Mouse (Mus musculus): ENCODE data around the gene AK157302. TPM values are rescaled to one million over a fixed set of nuclear protein-coding genes. Genes with fewer than 3 reads are reported as not detected.
"Not testable (repeated sequence)": the region's sequence is repeated elsewhere in the genome, so short reads cannot be mapped to it uniquely, and the experiment has no call there.

Gene AK157302
- polyA plus RNA-seq, 1 experiment from 2014 or later = 0.24 TPM

DNA sequence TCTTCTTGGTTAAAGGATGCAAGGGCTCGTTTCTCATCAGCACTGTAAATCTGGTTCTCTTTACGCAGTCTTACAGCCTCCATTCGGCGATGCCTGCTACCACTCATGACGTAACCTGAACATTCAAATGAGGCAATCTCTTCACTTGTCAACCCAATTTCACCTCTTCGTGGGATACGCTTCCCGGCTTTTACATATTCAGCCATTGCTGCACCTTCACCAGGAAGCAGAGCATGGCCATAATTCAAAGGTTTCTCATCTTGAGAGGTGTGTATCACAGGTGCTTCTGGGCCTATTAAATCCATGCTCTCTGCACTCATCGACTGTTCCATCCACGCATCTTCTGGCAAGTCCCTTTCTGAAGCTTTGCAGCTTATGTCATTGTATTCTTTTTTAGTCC, 27.7 kb upstream of the AK157302 start:
- Histone ChIP-seq H3K4me3 (ENCODE audit: low read depth, low read length) (no peak overlapping the region), H3K27me3 (ENCODE audit: control insufficient read depth, insufficient read depth, low read length) (no peaks in the 10 kb centered on the region), H3K9ac (ENCODE audit: low read length) (no peak overlapping the region), H3K4me2 (ENCODE audit: low read depth, severe bottlenecking) (no peak overlapping the region), H3K36me3 (ENCODE audit: control insufficient read depth, insufficient read depth, low read length) (no peaks in the 10 kb centered on the region), H3K9me3 (ENCODE audit: control insufficient read depth, low read length) (no peaks in the 10 kb centered on the region), H3K4me1 (ENCODE audit: control insufficient read depth, insufficient read depth, low read length) (no peaks in the 10 kb centered on the region), H3K27ac (replicated peaks; ENCODE audit: low read depth, low read length) (no peak overlapping the region)
- 78% methylated on average over 10 of the region's 10 CpGs for WGBS
- ATAC-seq (ENCODE audit: insufficient number of reproducible peaks, low FRiP score, low TSS enrichment, low read depth) = no peak
- no peak for DNase-seq (ENCODE audit: low spot score)

DNA sequence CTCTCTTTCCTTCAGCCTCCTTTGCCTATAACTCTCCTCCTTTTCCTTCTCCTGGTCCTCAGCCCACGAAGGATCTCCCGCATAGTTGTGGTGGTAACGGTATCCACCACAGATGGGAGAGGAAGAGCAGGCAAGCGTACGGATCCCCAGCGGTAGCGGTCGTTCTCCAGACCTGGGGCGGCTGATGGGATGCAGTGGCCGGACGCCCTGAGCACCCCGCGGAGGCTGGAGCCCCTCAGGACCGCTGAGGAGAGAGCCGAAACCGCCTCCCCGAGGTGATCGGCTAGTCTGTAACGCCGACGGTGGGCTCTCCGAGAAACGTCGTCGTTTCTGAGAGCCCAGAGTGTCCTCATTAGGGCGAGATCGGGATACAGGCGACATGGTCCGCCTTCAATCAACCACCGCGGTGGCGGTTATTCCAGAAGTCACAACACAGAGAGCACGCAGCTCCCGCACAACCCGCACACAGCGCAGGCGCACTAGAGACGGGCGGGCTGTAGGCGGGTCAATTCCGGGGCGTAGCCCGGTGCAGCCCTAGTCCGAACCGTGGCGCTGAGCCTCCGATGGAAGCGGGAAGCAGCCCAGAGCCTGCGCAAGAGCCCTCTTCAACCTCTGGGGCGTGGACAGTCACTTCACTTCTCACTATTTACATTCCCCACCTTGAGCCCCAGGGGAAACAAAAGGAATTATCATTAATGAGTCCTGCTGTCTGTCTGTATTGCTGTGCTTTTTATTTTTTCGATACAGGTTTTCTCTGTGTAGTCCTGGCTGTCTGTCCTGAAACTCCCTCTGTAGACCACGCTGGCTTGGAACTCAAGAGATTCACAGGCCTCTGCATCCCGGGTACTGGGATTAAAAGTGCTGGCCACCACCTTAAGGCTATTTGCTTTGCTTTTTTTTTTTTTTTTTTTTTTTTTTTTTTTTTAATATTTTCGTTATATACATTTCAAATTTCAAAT, 26.7 kb upstream of the AK157302 start, which contains the start of gene Nkapl:
TSS of gene Nkapl (minus strand) at position 449 of the 959 bp plus-strand sequence.
- Histone ChIP-seq H3K27me3 (ENCODE audit: control insufficient read depth, insufficient read depth, low read length) (no peaks in the 10 kb centered on the region), H3K36me3 (ENCODE audit: control insufficient read depth, insufficient read depth, low read length) (no peaks in the 10 kb centered on the region), H3K4me2 (ENCODE audit: low read depth, severe bottlenecking) (peak within 1 kb of the TSS; percentile 88), H3K4me1 (ENCODE audit: control insufficient read depth, insufficient read depth, low read length) (no peaks in the 10 kb centered on the region), H3K9ac (ENCODE audit: low read length) (peak within 1 kb of the TSS; percentile 74), H3K4me3 (ENCODE audit: low read depth, low read length) (peak within 1 kb of the TSS; percentile 54), H3K27ac (replicated peaks; ENCODE audit: low read depth, low read length) (no peak within 1 kb of the TSS), H3K9me3 (ENCODE audit: control insufficient read depth, low read length) (no peaks in the 10 kb centered on the region)
- peak; percentile 97 for ATAC-seq (ENCODE audit: insufficient number of reproducible peaks, low FRiP score, low TSS enrichment, low read depth)
- DNase-seq (ENCODE audit: low spot score) = peak; percentile 87
- WGBS = 1% methylated on average over 54 of the region's 54 CpGs

DNA sequence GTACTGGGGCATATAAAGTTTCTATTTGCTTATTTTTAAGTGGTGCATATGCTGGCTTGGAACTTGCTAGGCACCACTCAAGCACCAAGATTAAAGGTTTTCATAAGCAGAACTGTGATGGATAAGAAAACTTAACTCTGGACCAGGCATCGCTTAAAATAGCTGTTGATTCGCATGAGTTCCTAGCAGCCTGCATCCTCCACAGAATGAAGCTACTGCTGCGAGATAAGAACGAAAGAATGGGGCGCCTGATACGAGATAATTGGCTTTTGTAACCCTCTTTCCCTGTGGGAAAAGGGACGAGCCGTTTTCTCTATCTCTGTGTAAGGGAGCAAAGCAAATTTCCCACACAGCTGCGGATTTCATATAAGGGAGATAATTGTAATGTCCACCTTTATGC, 25.9 kb upstream of the AK157302 start:
- Histone ChIP-seq H3K4me2 (ENCODE audit: low read depth, severe bottlenecking) (no peak overlapping the region; the same call in 1 of the 2 replicates), H3K27me3 (ENCODE audit: control insufficient read depth, insufficient read depth, low read length) (no peaks in the 10 kb centered on the region), H3K9ac (ENCODE audit: low read length) (no peak overlapping the region), H3K36me3 (ENCODE audit: control insufficient read depth, insufficient read depth, low read length) (no peaks in the 10 kb centered on the region), H3K9me3 (ENCODE audit: control insufficient read depth, low read length) (no peaks in the 10 kb centered on the region), H3K4me1 (ENCODE audit: control insufficient read depth, insufficient read depth, low read length) (no peaks in the 10 kb centered on the region), H3K4me3 (ENCODE audit: low read depth, low read length) (no peak overlapping the region), H3K27ac (replicated peaks; ENCODE audit: low read depth, low read length) (no peak overlapping the region)
- WGBS = 40% methylated on average over 9 of the region's 9 CpGs
- ATAC-seq (ENCODE audit: insufficient number of reproducible peaks, low FRiP score, low TSS enrichment, low read depth) (no peak), DNase-seq (ENCODE audit: low spot score) (no peak)

DNA sequence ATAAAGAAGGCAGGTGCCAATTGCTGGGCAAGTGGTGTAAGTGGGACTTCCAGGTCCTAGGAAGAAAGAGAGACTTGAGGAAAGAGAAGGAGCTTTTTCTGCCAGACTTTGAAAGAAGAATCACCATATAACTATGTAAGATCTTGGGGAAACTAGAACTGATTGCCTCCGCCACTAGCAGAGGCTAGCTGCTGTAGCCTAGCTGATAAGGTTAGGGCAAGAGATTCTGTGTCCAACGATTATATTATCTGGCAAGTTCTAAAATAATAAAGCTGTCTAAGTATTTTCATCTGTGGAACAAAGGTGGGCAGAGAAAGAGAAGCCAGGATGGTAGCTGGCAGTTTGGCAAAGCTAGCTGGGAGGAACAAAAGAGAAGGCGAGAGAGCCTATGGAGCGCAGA, 22.6 kb upstream of the AK157302 start:
- DNase-seq (ENCODE audit: low spot score) = no peak
- 46% methylated on average over 4 of the region's 4 CpGs for WGBS
- Histone ChIP-seq H3K9me3 (ENCODE audit: control insufficient read depth, low read length) (no peaks in the 10 kb centered on the region), H3K9ac (ENCODE audit: low read length) (no peak overlapping the region), H3K27ac (replicated peaks; ENCODE audit: low read depth, low read length) (no peak overlapping the region), H3K4me3 (ENCODE audit: low read depth, low read length) (no peak overlapping the region), H3K4me1 (ENCODE audit: control insufficient read depth, insufficient read depth, low read length) (no peaks in the 10 kb centered on the region), H3K4me2 (ENCODE audit: low read depth, severe bottlenecking) (no peak overlapping the region), H3K27me3 (ENCODE audit: control insufficient read depth, insufficient read depth, low read length) (no peaks in the 10 kb centered on the region), H3K36me3 (ENCODE audit: control insufficient read depth, insufficient read depth, low read length) (no peaks in the 10 kb centered on the region)
- no peak for ATAC-seq (ENCODE audit: insufficient number of reproducible peaks, low FRiP score, low TSS enrichment, low read depth)

DNA sequence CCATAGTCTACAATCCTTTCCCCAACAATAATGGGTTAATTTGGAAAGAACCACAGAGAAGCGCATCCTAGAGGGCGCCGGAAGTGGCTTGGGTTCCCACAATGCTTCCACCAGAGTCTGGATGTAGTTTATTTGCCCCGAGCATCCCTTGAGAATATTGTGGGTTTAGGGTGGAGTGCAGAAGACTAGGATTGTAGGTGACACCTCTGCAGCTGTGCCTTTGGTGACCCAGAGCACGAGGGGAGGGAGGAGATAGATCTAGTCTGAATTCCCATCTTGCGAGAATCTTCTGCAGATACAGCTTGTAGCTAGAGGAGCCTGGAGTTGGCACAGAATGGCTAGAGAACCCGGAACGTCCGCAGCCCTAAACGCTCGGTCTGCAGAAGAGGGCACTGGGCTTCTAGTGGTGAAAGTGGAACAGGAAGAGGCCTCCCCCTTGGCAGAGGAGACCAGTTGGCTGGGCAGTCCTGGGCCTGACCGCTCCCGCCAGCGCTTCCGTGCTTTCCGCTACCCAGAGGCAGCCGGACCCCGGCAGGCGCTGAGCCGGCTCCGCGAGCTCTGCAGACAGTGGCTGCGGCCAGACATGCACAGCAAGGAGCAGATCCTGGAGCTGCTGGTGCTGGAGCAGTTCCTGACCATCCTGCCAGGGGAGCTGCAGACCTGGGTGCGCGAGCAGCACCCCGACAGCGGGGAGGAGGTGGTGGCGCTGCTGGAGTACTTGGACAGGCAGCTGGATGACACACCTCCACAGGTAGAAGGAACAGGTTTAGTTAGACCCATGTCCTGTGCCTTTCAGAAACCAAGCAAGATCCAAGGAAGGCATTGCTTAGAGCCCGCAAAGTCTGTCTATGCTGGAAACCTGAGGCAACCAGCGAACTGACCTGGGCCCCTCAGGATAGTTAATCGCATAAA, 16.0 kb upstream of the AK157302 start, which contains the start of the genes Zkscan4 and Gm10065:
TSS of gene Zkscan4 (plus strand) at position 149 of the 912 bp plus-strand sequence.
TSS of gene Gm10065 (minus strand) at position 683 of the 912 bp plus-strand sequence.
- WGBS = 3% methylated on average over 29 of the region's 31 CpGs
- Histone ChIP-seq H3K4me3 (ENCODE audit: low read depth, low read length) (peak within 1 kb of the TSS; percentile 46), H3K4me2 (ENCODE audit: low read depth, severe bottlenecking) (peak within 1 kb of the TSS; percentile 74), H3K9ac (ENCODE audit: low read length) (peak within 1 kb of the TSS; percentile 60)
- not testable (repeated sequence) for H3K9me3 ChIP-seq (ENCODE audit: control insufficient read depth, low read length); H3K27me3 ChIP-seq (ENCODE audit: control insufficient read depth, insufficient read depth, low read length); H3K4me1 ChIP-seq (ENCODE audit: control insufficient read depth, insufficient read depth, low read length); H3K36me3 ChIP-seq (ENCODE audit: control insufficient read depth, insufficient read depth, low read length); H3K27ac ChIP-seq (replicated peaks; ENCODE audit: low read depth, low read length)
- ATAC-seq (ENCODE audit: insufficient number of reproducible peaks, low FRiP score, low TSS enrichment, low read depth) = peak; percentile 84
- DNase-seq (ENCODE audit: low spot score) = peak; percentile 72

DNA sequence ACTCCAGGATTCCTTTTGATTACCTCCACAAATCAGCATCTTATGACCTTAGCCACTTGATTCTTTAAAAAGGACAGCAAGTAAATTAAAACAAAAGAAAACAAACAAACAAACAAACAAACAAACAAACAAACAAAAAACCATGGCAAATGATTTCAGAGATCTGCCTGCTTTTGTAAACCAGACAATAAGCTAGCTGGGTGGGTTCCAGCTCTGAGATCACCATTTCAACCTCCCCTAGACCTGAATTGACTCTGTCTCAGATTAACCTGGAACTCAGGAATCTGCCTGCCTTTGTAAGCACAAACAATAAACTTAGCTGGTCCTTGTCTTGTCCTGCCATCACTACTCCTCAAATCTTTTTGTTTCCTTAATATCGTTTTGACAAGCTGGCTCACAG, 8.1 kb upstream of the AK157302 start:
- no peaks in the 10 kb centered on the region for H3K4me1 ChIP-seq (ENCODE audit: control insufficient read depth, insufficient read depth, low read length)

DNA sequence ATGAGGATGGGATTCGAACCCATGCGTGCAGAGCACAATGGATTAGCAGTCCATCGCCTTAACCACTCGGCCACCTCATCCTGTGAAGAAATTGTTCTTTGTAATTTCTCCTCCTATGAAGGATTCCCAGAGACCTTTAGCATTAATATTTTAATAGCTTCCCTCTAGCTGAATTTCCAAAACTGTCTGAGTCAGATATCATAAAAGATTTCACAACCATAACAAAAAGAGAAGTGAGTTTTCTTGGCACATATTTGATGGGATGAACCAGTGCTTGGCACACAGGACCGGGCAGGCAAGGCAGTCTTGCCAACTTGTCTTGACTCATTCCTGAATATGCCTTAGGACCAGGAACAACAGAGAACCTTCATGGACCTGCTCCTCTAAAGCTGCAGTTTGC, 2.2 kb upstream of the AK157302 start:
- Histone ChIP-seq H3K36me3 (ENCODE audit: control insufficient read depth, insufficient read depth, low read length) (no peaks in the 10 kb centered on the region), H3K9ac (ENCODE audit: low read length) (no peak overlapping the region), H3K4me1 (ENCODE audit: control insufficient read depth, insufficient read depth, low read length) (no peaks in the 10 kb centered on the region), H3K27me3 (ENCODE audit: control insufficient read depth, insufficient read depth, low read length) (no peaks in the 10 kb centered on the region), H3K9me3 (ENCODE audit: control insufficient read depth, low read length) (no peaks in the 10 kb centered on the region), H3K4me2 (ENCODE audit: low read depth, severe bottlenecking) (no peak overlapping the region), H3K27ac (replicated peaks; ENCODE audit: low read depth, low read length) (no peak overlapping the region), H3K4me3 (ENCODE audit: low read depth, low read length) (no peak overlapping the region)
- no peak for ATAC-seq (ENCODE audit: insufficient number of reproducible peaks, low FRiP score, low TSS enrichment, low read depth)
- no peak for DNase-seq (ENCODE audit: low spot score)
- 93% methylated on average over 5 of the region's 5 CpGs for WGBS

More for the DNA sequence above, 8.1 kb upstream of the AK157302 start:
- Histone ChIP-seq H3K27ac (replicated peaks; ENCODE audit: low read depth, low read length) (no peak overlapping the region), H3K9ac (ENCODE audit: low read length) (no peak overlapping the region), H3K4me2 (ENCODE audit: low read depth, severe bottlenecking) (no peak overlapping the region), H3K36me3 (ENCODE audit: control insufficient read depth, insufficient read depth, low read length) (no peaks in the 10 kb centered on the region), H3K9me3 (ENCODE audit: control insufficient read depth, low read length) (no peaks in the 10 kb centered on the region), H3K27me3 (ENCODE audit: control insufficient read depth, insufficient read depth, low read length) (no peaks in the 10 kb centered on the region), H3K4me3 (ENCODE audit: low read depth, low read length) (no peak overlapping the region)
- 91% methylated on average over 1 of the region's 1 CpGs for WGBS
- ATAC-seq (ENCODE audit: insufficient number of reproducible peaks, low FRiP score, low TSS enrichment, low read depth) = no peak
- no peak for DNase-seq (ENCODE audit: low spot score)

DNA sequence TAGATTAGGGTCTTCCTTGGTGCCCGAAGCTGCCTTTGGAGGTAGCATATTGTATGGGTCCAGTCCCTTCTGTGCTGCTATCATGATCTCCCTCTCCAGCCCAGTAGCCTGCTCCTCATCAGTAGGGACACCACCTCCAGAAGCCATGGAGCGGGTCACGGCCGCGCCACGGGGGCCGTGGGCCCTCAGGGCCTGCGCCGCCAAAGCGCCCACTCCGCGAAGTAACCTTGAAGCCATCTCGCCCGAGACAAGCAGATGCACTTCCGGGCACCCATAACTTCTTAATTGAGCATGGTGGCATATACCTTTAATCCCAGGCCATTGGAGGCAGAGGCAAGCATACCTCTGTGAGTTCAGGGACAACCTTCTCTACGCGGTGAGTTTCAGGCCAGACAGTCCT, 6.2 kb downstream of the AK157302 start, which contains the start of gene Gm11273:
TSS of gene Gm11273 (minus strand) at position 237 of the 400 bp plus-strand sequence.
- not testable (repeated sequence) for H3K27me3 ChIP-seq (ENCODE audit: control insufficient read depth, insufficient read depth, low read length); H3K9me3 ChIP-seq (ENCODE audit: control insufficient read depth, low read length); ATAC-seq (ENCODE audit: insufficient number of reproducible peaks, low FRiP score, low TSS enrichment, low read depth); H3K27ac ChIP-seq (replicated peaks; ENCODE audit: low read depth, low read length); H3K36me3 ChIP-seq (ENCODE audit: control insufficient read depth, insufficient read depth, low read length); H3K9ac ChIP-seq (ENCODE audit: low read length); H3K4me2 ChIP-seq (ENCODE audit: low read depth, severe bottlenecking); DNase-seq (ENCODE audit: low spot score); H3K4me1 ChIP-seq (ENCODE audit: control insufficient read depth, insufficient read depth, low read length); H3K4me3 ChIP-seq (ENCODE audit: low read depth, low read length)
- WGBS = 94% methylated on average over 17 of the region's 17 CpGs

All from limb, embryonic 11.5 days (tissue).